ENCODE assay signal across 22 mouse cellular contexts in the genomic region with DNA sequence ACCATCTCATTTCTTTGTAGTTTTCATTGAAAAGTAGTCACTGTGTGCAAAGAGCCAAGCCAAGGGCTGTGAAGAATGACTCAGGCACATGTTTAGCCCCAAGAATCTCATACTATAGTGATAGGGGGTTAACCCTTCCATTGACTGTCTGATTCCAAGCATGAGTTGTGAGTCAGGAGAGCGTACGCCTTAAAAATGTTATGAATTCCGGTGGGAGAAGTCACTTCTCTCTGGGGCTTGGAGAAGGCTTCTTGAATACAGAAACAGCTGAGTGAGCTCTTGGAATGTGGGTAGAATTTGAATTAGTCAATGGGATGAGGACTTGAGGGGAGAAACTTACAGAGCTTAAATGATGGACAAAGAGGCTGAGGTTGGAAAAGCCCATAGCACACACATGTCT.
"Had no signal": no experiment of that assay in that cellular context is flagged by ENCODE, and none has a peak within 500 bp of the region (broad histone marks: within the 10 kb centered on the region; RNA-seq: fewer than 3 reads in every experiment).

No protein-coding gene starts in this region.

- H3K27ac ChIP-seq: limb, embryonic 10.5 days; limb, embryonic 13.5 days; liver, embryonic 12.5 days; liver, embryonic 15.5 days; lung, embryonic 15.5 days; midbrain, embryonic 12.5 days; neural tube, embryonic 13.5 days; stomach, embryonic 15.5 days had no signal

- H3K9me3 ChIP-seq: limb, embryonic 10.5 days; limb, embryonic 13.5 days; liver, embryonic 12.5 days; liver, embryonic 15.5 days; lung, embryonic 15.5 days; megakaryocyte, embryonic 14.5 days; midbrain, embryonic 12.5 days; neural tube, embryonic 13.5 days; stomach, embryonic 15.5 days had no signal

- H3K36me3 ChIP-seq: limb, embryonic 10.5 days; limb, embryonic 13.5 days; liver, embryonic 12.5 days; liver, embryonic 15.5 days; lung, embryonic 15.5 days; midbrain, embryonic 12.5 days; neural tube, embryonic 13.5 days; stomach, embryonic 15.5 days had no signal

- H3K4me2 ChIP-seq: limb, embryonic 13.5 days; liver, embryonic 12.5 days; liver, embryonic 15.5 days; lung, embryonic 15.5 days; midbrain, embryonic 12.5 days; neural tube, embryonic 13.5 days; stomach, embryonic 15.5 days had no signal

- ATAC-seq: liver, embryonic 12.5 days had no signal

- H3K4me1 ChIP-seq: liver, embryonic 12.5 days; liver, embryonic 15.5 days; megakaryocyte, embryonic 14.5 days; stomach, embryonic 15.5 days had no signal

- DNase-seq: kidney, adult 18-20 months; kidney, adult 9 months; kidney, postnatal 14 days; kidney, postnatal 4 days; liver; lung, adult 18-20 months; lung, postnatal 10 days; lung, postnatal 36 days; retina, postnatal 1 day; right cerebral cortex, postnatal 25 days; spleen, adult 18-20 months; thymus, postnatal 25 days had no signal

- H3K9ac ChIP-seq: limb, embryonic 13.5 days; liver, embryonic 12.5 days; liver, embryonic 15.5 days; lung, embryonic 15.5 days; midbrain, embryonic 12.5 days; neural tube, embryonic 13.5 days; stomach, embryonic 15.5 days had no signal

- H3K4me3 ChIP-seq: limb, embryonic 10.5 days; limb, embryonic 13.5 days; liver, embryonic 12.5 days; liver, embryonic 15.5 days; lung, embryonic 15.5 days; megakaryocyte, embryonic 14.5 days; midbrain, embryonic 12.5 days; myocyte; neural tube, embryonic 13.5 days; stomach, embryonic 15.5 days had no signal
